Mouse (Mus musculus): ENCODE results near the gene Acr.

- TF ChIP-seq CTCF (IDR thresholded peaks at IDR 0.05; ENCODE audit: extremely low read depth, insufficient read depth, low read length) = no peak
- no peak for TF ChIP-seq POLR2A (IDR thresholded peaks at IDR 0.05; ENCODE audit: extremely low read depth, insufficient read depth, low read length)
Observed at GRCm38 (mm10) chr15:89525896-89526295, 42.2 kb upstream of the Acr start.

Measured in cortical plate, adult 2 months (tissue).